Mouse (Mus musculus): ENCODE results near the gene Otud3.

- TF ChIP-seq CTCF (IDR thresholded peaks at IDR 0.05; ENCODE audit: low read depth) (peak; percentile 29; the same call in 1 of the 2 replicates), EP300 (optimal IDR thresholded peaks at IDR 0.05) (no peak)
These were observed 34.5 kb upstream of the Otud3 start for GRCm38 (mm10) chr4:138948257-138948656.

Measured in stomach, postnatal 0 days (tissue).